Mouse (Mus musculus): ENCODE measurements at regions not wholly inside any gene's neighbourhood (a gene's known extent, or its start where the extent isn't known, plus 50 kb on each side); places are given as distances from the start of the nearest gene placed in this dataset.

GRCm38 (mm10) chr10:70722381-70722780 lies 66.6 kb upstream of the Phyhipl start:
- no peak for DNase-seq
- 38% methylated on average over 5 of the region's 5 CpGs for WGBS
- intact Hi-C loops (cut with DNase I) = no loop called here
- H3K27me3 ChIP-seq (ENCODE audit: control insufficient read depth, insufficient read depth, low read length) = no peaks in the 10 kb centered on the region
- no peak overlapping the region for H3K27ac ChIP-seq
- no peak overlapping the region for H3K4me3 ChIP-seq
- H3K9ac ChIP-seq (ENCODE audit: low read depth, low read length) = no peak overlapping the region
- no peaks in the 10 kb centered on the region for H3K36me3 ChIP-seq (ENCODE audit: control insufficient read depth, insufficient read depth, low read length)
- no peaks in the 10 kb centered on the region; the same call in 1 of the 2 replicates for H3K4me1 ChIP-seq (ENCODE audit: control insufficient read depth, insufficient read depth, low read length)
- no peaks in the 10 kb centered on the region for H3K79me2 ChIP-seq (replicated peaks; ENCODE audit: control insufficient read depth, insufficient read depth, low read length)
- TF ChIP-seq POLR2A (IDR thresholded peaks at IDR 0.05; ENCODE audit: insufficient read depth, low read depth, low read length) (no peak), CTCF (IDR thresholded peaks at IDR 0.05) (no peak), EP300 (IDR thresholded peaks at IDR 0.05; ENCODE audit: insufficient read depth, low read depth, low read length) (no peak)

- intact Hi-C loops (cut with DNase I) = no loop called here
- H3K27ac ChIP-seq = no peak overlapping the region
- H3K27me3 ChIP-seq (ENCODE audit: control insufficient read depth, insufficient read depth, low read length) = no peaks in the 10 kb centered on the region
- H3K79me2 ChIP-seq (replicated peaks; ENCODE audit: control insufficient read depth, insufficient read depth, low read length) = no peaks in the 10 kb centered on the region
- DNase-seq = peak; percentile 6 to 26
- 7% methylated on average over 2 of the region's 8 CpGs for WGBS
- H3K4me3 ChIP-seq = no peak overlapping the region
- no peak overlapping the region for H3K9ac ChIP-seq (ENCODE audit: low read depth, low read length)
- H3K4me1 ChIP-seq (ENCODE audit: control insufficient read depth, insufficient read depth, low read length) = no peaks in the 10 kb centered on the region; the same call in 1 of the 2 replicates
- TF ChIP-seq POLR2A (IDR thresholded peaks at IDR 0.05; ENCODE audit: insufficient read depth, low read depth, low read length) (no peak), EP300 (IDR thresholded peaks at IDR 0.05; ENCODE audit: insufficient read depth, low read depth, low read length) (no peak), CTCF (IDR thresholded peaks at IDR 0.05) (no peak)
- H3K36me3 ChIP-seq (ENCODE audit: control insufficient read depth, insufficient read depth, low read length) = no peaks in the 10 kb centered on the region
Measured at GRCm38 (mm10) chr10:70717464-70717863, 61.7 kb upstream of the Phyhipl start.

GRCm38 (mm10) chr10:70717025-70717424 lies 61.3 kb upstream of the Phyhipl start:
- H3K79me2 ChIP-seq (replicated peaks; ENCODE audit: control insufficient read depth, insufficient read depth, low read length) = no peaks in the 10 kb centered on the region
- H3K27ac ChIP-seq = peak overlapping the region; percentile 43; the same call in 1 of the 2 replicates
- no peak overlapping the region for H3K4me3 ChIP-seq
- no peaks in the 10 kb centered on the region for H3K36me3 ChIP-seq (ENCODE audit: control insufficient read depth, insufficient read depth, low read length)
- 5% methylated on average over 6 of the region's 6 CpGs for WGBS
- TF ChIP-seq CTCF (IDR thresholded peaks at IDR 0.05) (no peak), EP300 (IDR thresholded peaks at IDR 0.05; ENCODE audit: insufficient read depth, low read depth, low read length) (no peak), POLR2A (IDR thresholded peaks at IDR 0.05; ENCODE audit: insufficient read depth, low read depth, low read length) (no peak)
- no peaks in the 10 kb centered on the region; the same call in 1 of the 2 replicates for H3K4me1 ChIP-seq (ENCODE audit: control insufficient read depth, insufficient read depth, low read length)
- intact Hi-C loops (cut with DNase I) = no loop called here
- H3K27me3 ChIP-seq (ENCODE audit: control insufficient read depth, insufficient read depth, low read length) = no peaks in the 10 kb centered on the region
- DNase-seq = peak; percentile 53 to 67
- no peak overlapping the region for H3K9ac ChIP-seq (ENCODE audit: low read depth, low read length)

DNA sequence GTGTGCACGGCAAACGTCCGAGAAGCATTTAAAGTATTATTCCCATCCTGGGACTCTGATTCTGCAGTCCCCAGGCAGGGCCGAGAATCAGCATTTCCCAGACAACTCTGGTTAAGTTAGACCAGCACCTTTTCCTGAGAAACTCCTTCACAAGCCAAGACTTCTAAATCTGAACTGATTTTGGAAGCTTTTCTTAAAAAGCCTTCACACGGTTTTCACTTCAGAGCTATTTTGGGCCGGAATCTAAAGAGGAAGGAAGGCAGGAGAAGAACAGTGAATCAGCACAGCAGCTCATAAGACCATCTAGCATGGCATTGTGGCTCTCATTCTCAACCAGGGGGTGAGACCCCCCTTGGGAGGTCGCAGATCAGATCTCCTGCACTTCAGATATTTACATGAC lies 57.5 kb upstream of the Phyhipl start:
- intact Hi-C loops (cut with DNase I) = no loop called here
- Histone ChIP-seq H3K9ac (ENCODE audit: low read depth, low read length) (no peak overlapping the region), H3K4me1 (ENCODE audit: control insufficient read depth, insufficient read depth, low read length) (no peaks in the 10 kb centered on the region; the same call in 1 of the 2 replicates), H3K36me3 (ENCODE audit: control insufficient read depth, insufficient read depth, low read length) (no peaks in the 10 kb centered on the region), H3K27ac (no peak overlapping the region), H3K27me3 (ENCODE audit: control insufficient read depth, insufficient read depth, low read length) (no peaks in the 10 kb centered on the region), H3K79me2 (replicated peaks; ENCODE audit: control insufficient read depth, insufficient read depth, low read length) (no peaks in the 10 kb centered on the region), H3K4me3 (no peak overlapping the region)
- no peak for TF ChIP-seq EP300 (IDR thresholded peaks at IDR 0.05; ENCODE audit: insufficient read depth, low read depth, low read length)
- no peak for TF ChIP-seq CTCF (IDR thresholded peaks at IDR 0.05)
- no peak for TF ChIP-seq POLR2A (IDR thresholded peaks at IDR 0.05; ENCODE audit: insufficient read depth, low read depth, low read length)
- no peak for DNase-seq
- 61% methylated on average over 7 of the region's 7 CpGs for WGBS

GRCm38 (mm10) chr10:70708806-70709205 lies 53.0 kb upstream of the Phyhipl start:
- no peak overlapping the region for H3K4me3 ChIP-seq
- H3K27ac ChIP-seq = no peak overlapping the region
- intact Hi-C loops (cut with DNase I) = no loop called here
- DNase-seq = no peak
- H3K9ac ChIP-seq (ENCODE audit: low read depth, low read length) = no peak overlapping the region
- WGBS = 82% methylated on average over 3 of the region's 3 CpGs
- no peaks in the 10 kb centered on the region for H3K27me3 ChIP-seq (ENCODE audit: control insufficient read depth, insufficient read depth, low read length)
- no peaks in the 10 kb centered on the region for H3K79me2 ChIP-seq (replicated peaks; ENCODE audit: control insufficient read depth, insufficient read depth, low read length)
- no peaks in the 10 kb centered on the region for H3K36me3 ChIP-seq (ENCODE audit: control insufficient read depth, insufficient read depth, low read length)
- no peaks in the 10 kb centered on the region for H3K4me1 ChIP-seq (ENCODE audit: control insufficient read depth, insufficient read depth, low read length)
- TF ChIP-seq CTCF (IDR thresholded peaks at IDR 0.05) = no peak
- TF ChIP-seq EP300 (IDR thresholded peaks at IDR 0.05; ENCODE audit: insufficient read depth, low read depth, low read length) = no peak
- no peak for TF ChIP-seq POLR2A (IDR thresholded peaks at IDR 0.05; ENCODE audit: insufficient read depth, low read depth, low read length)

Data from heart, adult 2 months (tissue).